Mouse (Mus musculus): ENCODE data around the gene Rhoc. TPM values are rescaled to one million over a fixed set of nuclear protein-coding genes. Genes with fewer than 3 reads are reported as not detected.
A peak's percentile ranks its signal among the peaks of the same experiment; 100 is the strongest.
"Not testable (repeated sequence)": the region's sequence is repeated elsewhere in the genome, so short reads cannot be mapped to it uniquely, and the experiment has no call there.

Rhoc gene
- polyA plus RNA-seq, 3 experiments from 2014 or later, result 1.2 to 14.7 (median 2.5) TPM

DNA sequence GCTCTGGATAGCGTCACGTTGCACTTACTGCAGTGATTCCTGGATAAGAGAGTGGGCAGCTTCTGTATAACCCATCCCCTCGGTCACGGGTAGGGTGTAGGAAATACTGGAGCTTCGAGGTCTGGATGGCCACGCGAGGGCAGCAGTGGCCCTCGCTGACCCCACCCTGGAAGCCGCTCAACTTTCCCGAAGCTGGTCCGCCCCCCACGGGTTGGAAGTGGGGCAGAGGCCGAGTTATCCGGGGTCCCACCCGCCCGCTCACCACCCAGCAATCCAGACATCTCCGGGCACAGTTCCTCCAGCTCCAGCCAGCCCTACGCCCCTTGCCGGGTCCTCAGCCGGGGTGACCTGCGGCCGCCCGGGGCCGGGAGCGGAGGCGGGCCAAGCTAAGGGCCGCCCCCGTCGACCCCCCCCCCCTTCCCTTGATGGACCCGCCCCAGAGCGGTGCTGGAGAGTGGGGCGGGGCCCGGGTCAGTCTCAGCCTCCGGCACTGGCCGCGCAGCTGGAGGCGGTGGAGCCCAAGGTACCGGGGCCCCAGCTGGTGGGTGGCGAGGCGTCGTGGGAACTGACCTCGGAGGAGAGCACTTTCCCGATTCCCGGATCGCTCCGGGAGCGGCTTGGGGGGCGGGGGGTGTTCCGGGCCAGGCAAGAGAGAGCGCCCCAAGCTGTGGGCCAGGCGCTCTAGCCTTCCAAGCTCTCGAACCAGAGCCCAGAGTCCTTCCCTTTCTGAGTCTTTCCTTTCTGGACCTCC, 561 bp downstream of the Rhoc start:
- peak; percentile 22 for ATAC-seq

DNA sequence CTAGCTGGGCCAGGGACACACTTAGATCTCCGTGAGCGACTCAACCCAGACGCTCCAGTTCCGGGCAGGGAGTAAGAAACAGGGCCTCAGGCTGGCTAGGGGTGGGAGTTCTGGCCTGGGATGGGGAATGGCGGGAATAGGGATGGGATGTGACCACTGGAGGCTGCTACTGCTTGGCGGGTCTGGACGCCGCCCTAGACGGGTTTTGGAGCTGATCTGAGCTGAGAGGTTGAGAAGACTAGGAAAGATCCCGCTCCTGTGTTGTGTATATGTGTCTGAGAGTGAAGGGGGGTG, 1.1 kb downstream of the Rhoc start:
- ATAC-seq, result no peak

DNA sequence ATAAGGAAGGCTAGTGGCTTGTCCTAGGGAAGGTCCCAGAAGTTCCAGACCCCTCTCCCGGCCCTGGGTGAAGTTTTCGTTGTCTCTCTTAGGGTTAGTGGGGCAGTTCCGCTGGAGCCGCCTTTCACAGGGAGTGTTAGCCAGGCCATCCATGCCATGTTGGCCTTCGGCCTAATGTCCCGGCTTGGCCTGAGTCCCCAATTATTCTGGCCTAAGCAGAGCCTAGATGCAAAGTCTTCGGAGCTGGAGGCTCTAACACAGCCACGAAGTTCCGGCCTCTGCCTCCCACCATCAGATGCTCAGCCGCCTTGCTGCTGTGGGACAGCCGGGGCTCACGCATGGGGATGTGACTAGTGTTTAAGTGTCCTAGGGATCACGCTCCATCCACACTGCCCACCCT, 1.6 kb downstream of the Rhoc start:
- ATAC-seq, result no peak

DNA sequence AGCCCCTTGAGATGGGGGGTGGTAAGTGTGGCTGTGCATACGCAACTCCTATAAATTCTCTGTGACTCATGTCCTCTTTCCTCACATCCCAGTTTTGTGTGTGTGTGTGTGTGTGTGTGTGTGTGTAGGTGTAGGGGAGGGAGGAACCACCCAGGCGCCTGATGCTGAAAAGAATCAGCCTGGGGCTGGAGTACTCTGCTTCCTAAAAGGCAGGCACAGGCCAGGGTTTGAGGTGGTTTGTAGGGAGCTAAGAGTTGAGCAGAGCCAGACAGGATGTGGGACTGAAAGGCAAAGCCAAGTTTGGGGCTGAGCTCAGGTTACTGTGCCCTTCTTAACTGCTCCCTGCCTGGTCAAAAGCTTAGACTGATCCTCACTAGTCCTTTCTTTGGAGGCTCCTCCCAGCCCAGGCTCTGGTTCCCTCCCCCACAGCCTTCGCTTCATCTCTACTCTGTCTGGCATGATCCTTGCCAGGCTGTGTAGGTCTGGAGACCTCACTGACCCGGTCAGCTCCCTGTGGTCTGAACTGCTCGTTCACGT, 2.3 kb downstream of the Rhoc start:
- ATAC-seq, result peak; percentile 27

DNA sequence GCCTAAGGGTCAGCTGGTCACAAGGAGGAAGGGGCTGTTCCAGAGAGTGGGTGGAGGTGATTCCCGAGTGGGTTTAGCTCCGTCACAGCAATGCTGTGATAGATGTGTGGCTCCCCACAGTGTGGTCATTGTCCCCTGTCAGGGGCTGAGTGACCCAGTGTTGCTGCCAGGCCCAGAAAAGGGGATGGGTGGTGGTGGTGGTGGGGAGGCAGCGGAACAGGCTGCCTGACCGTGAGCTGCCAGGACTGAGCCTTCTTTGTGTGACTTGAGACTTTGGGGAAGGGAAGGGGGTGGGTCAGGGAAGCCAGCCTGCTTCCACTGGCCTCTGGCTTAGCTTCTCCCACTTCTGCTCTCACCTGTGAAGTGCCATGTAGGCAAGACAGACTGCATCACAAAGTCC, 2.8 kb downstream of the Rhoc start:
- ATAC-seq, result no peak

DNA sequence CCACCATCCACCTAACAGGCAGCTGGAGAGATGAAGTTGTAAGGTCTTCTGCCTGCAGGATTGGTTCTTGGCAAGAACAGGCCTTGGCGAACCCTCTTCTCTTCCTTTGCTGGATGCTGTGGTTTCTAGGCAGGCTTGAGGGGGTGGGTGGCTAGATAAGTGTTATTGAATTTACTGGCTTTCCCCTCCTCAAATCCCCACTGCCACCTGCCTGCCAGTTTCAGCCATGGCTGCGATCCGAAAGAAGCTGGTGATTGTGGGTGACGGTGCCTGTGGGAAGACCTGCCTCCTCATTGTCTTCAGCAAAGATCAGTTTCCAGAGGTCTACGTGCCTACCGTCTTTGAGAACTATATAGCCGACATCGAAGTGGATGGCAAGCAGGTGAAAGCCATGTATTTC, 3.5 kb downstream of the Rhoc start:
- no peak for ATAC-seq

DNA sequence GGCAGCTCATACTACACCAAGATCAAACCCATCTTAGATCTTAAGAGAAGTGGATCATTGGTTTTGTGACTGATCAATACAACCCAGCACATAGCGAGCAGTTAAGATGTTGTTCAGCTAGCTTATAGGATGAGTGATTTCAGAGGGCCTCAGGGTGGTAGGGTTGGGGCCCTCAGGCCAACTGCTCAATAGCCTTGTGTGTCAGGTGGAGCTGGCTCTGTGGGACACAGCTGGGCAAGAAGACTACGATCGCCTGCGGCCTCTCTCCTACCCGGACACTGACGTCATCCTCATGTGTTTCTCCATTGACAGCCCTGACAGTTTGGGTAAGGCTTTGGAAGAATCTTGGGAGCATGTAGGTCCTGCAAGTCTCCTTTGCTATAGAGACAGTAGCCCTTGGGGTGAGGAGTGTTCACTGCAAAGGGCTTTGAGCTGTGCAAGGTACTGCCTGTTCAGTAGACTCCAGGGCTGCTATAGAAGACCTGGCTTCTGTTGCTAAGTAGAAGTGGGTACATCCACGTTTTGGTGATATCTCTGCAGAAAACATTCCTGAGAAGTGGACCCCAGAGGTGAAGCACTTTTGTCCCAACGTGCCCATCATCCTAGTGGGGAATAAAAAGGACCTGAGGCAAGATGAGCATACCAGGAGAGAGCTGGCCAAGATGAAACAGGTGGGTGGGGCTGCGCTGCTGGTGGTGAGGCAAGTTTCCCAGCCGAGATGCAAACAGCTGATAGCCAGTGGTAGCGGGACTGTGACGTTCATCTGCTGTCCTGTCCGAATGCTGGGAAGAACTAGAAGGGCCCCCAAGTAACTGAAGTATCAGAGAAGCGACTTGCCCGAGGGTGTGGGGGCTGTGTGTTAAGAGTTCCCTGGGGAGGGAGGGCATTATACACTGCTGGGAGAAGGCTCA, 4.4 kb downstream of the Rhoc start:
- ATAC-seq, result no peak

DNA sequence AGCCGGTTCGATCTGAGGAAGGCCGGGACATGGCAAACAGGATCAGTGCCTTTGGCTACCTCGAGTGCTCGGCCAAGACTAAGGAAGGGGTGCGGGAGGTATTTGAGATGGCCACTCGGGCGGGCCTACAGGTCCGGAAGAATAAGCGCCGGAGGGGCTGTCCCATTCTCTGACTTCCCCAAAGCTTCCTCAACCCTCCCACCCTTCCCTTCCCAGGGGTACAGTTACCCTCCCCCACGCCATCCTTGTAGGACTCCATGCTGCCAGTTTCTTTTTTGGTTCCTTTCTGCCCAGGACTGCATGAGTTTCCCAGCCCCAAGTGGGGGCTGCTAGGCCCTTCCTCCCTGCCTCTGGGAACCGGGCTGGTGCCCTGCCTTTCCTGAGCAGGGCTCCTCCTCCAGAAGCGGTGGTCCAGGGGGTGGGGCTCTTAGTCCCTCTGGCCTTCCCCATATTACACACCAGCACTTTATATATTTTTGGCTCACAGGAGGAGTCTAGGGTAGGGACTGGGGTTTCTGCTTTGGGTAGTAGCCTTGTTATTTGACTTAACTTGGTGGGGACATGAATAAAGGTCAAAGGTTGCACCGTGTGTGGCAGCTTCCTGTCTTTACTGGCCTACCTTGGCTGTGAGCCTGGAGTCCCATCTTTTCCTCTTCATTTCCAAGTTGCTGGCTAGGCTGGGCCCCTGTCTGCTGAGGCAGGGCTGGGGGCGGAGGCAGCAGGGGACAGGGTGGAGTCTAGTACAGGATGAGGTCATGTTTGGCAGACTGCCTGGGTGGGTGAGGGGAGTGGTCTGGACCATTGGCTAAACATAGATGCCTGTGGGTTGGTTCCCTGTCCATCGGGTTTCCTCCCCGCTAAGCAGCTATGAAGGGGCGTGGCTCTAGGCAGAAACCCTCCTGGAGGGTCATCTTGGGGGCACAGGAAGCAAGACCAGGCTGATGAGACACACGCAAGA, 6.0 kb downstream of the Rhoc start:
- no peak for ATAC-seq

DNA sequence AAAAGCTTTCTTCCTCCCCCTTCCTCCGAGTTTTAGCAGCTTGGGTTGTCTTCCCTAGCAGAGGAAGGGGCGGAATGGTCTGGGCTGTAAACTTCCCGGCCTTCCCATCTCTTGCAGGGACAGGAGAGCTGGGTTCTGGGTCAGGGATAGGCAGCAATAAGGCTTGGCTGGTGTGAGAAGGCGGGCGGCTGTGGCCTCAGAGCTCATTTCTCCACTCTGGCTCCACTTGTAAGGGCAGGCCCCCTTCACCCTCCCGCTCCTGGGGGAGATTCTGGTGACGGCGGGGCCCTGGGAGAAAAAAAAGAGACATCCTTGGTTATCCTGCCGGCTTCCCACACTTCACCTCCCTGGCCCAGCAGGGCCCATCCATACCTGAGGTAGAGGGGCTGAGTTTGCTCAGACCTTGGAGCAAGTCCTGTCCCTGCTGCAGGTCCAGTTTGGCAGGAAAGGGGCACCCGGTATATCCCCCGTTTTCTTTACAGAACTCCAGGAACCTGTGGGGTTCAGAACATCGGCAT, 6.8 kb downstream of the Rhoc start:
- no peak for ATAC-seq

DNA sequence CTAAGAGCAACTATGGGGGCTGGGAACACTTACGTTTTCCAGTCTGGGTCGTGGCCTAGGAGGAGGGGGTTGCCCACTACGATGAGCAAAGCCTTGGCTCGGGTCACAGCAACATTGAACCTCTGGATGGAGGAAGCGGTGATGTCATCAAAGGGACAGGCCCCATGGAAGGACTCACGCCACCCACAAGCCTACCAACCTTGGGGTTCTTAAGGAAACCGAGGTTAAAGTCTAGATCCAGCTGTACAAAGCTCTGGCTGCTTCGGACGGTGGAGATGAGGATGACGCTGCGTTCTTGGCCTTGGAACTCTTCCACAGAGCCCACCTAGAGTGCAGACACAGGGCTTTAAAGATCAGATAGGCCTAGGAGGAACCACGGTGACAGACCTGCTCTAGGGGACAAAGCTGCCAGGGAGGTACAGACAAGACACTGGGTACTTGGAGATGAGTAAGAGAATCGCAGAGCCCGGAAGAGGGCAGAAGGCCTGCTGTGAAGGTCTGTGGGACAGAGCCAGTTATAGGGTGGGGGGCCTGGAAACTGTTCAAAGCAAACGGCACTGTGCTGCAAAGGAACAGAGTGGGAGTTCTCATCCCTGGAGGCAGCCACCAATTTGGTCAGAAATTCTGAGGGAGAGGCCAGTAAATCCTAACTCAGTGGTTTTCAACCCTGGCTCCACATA, 7.6 kb downstream of the Rhoc start:
- no peak for ATAC-seq

DNA sequence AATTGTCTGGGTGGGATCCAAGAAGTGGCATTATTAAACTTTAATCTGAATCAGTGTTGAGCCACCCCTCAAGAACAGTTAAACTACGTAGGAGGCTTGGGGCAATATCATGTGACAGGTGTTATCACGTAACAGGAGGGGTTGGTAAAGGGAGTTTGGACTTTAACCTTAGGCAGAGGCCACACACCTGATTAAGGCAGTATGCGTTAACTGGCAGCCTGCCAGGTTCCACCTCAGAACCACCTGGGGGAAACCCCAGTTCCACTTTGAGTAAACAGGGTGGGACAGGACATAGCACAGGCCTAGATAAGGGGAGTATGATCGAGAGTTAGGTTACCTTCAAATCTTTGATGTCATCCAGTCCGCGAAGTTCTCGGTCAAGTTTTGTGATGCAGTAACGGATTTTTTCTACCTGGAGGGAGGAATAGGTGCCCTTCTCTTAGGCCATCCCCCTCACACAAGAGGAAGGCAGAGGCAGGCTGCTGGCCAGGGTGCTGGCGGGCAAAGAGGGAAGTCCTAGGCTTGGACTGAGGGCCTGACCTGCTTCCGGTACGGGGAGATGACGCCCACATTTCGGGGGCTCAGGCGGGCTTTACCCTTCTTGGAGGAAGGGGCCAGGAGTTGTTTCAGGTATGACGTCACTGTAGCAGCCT, 8.4 kb downstream of the Rhoc start:
- ATAC-seq, result peak; percentile 70

DNA sequence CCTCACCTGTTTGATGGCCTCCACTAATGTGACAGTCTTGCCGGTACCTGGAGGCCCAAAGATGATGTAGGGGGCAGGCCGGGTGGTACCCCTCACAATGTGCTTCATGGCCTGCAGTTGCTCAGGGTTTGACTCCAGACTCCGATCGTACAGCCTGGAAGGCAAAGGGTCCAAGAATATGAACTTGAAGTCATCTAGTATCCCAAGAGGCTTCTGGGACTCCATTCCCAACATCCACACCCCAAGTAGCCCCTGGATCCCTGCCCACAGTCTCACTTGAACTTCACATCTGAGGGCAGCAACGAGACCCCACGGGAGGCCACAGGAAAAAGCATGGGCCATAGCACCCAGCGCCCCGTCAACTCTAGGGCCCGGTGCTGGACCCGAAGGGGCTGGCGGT, 12.5 kb downstream of the Rhoc start:
- no peak for ATAC-seq

DNA sequence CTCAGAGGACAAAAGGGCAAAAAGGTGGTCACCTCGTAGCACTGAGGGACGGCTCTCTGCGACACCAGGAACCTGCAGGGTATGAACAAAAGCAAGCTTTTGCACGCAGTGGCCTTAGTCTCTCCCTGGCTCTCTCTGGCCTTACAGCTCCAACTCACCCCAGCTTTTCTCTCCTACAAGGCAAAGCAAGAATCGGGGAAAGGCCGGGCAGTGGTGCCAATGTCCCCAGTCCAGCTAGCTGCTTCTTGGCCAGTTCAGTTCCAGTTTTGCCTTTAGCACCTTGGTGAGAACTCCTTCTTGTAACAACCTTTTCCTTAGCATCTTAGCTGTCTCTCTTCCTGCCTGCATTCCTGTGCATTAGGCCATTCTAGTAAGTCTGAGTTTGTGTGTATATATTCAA, 13.3 kb downstream of the Rhoc start:
- ATAC-seq, result no peak

DNA sequence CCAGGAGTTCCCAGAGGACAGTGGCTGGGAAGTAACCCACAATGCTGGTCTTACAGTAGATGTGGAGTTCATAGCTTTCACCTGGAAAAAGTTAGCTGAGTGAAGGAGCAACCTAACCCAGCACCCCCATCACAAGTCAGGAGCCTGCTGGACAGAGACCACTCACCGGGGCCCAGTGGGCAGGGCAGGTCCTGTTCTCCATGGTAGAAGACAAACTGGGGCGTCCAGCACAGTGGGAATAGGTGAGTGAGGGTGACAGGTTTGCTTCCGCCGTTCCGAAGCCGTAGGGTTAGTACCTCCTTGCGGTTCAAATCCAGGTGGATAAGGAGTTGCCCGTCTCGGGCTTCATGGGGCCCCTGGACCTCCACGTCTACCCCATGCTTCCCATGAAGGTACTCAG, 16.1 kb downstream of the Rhoc start:
- no peak for ATAC-seq

DNA sequence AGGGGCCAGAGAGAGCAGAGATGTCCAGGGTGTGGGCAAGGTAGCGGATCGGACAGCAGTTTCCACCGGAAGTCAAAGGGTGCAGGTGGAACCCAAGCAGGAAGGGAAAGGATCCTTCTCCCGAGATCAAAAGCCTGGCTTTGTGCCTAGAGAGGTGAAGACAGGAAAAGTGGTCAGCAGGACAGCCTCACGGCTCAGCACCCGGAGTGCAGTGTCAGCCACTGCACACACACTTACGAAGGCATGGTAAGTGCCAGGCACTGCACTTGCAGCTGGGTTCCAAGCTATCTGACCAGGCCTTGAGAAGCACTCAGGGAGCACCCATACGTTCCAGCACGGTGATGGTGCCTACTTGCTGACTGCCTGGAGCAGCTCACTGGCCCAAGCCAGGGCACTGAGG, 17.4 kb downstream of the Rhoc start:
- no peak for ATAC-seq

DNA sequence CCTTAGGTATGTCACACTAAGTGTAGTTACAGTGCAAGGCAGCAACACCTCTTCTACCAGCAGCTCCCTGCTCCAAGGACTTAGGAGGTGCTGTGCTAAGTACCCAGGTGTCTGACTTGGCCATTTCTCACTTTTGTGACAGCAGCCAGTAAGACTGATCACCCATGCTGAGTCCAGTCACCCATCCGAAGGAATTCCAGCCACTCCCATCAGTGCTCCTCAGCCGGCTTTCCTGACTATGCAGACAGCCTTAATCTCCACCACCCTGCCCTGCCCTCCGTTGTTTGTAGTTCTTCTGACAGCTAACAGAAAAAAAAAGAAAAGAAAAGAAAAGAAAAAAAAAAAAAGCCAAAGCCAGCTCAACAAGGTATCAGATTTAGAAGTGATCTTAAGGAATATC, 23.6 kb downstream of the Rhoc start:
- no peak for ATAC-seq

DNA sequence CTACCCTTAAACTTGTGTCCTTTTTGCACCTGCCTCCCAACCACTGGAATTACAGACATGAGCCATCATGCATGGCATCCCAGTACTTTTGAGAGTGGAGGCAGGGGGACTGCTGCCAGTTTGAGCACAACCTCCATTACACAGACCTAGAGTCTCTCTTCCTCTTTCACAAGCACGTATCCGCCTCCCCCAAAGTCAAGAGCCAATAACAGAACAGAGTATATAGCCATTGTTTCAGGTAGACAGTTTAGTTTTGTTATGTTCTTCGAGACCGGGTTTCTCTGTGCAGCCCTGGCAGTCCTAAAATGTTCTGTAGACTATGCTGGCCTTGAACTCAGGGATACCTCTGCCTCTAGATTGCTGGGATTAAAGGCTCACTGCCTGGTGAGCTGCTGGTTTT, 24.1 kb downstream of the Rhoc start:
- ATAC-seq, result no peak

DNA sequence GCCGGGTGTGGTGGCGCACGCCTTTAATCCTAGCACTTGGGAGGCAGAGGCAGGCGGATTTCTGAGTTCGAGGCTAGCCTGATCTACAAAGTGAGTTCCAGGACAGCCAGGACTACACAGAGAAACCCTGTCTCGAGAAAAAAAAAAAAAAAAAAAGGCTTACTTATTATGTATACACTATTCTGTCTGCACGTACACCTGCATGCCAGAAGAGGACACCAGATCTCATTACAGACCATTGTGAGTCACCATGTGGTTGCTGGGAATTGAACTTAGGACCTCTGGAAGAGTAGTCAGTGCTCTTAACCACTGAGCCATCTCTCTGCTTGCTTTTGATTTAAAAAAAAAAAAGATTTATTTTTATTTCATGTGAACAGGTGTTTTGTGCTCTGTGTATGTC, 25.1 kb downstream of the Rhoc start:
- ATAC-seq, result not testable (repeated sequence)

DNA sequence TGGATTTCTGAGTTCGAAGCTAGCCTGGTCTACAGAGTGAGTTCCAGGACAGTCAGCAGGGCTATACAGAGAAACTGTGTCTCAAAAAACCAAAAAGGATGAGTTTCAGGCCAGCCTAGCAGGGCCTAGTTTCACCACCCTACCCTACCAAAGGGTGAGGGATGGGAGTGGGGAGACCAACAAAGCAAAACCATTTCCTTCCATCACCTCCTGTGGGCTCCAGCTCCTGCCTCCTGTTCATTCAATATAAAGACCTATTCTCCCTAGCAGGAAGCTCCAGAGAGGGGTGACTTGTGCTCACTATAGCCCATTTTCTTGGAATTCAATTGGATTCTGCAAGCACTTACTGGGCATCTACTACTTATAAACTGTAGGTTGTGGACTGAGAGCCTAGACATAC, 26.6 kb downstream of the Rhoc start:
- no peak for ATAC-seq

DNA sequence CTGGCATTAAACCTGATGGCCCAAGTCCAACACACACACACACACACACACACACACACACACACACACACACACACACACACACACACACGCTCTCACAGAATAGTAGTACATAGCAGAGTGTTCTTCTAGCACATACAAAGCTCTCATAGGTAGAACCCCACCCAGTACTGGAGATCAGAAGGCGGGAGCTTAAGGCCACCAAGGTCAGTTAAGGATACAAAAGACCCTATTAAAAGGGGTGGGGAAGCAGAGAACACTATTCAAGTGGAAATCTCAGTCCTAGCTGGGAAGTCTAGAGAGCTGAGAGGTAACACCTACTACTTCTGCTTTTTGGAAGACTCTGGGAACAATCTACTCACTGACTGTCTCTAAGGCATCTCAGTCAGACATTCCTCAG, 27.2 kb downstream of the Rhoc start:
- ATAC-seq, result no peak

DNA sequence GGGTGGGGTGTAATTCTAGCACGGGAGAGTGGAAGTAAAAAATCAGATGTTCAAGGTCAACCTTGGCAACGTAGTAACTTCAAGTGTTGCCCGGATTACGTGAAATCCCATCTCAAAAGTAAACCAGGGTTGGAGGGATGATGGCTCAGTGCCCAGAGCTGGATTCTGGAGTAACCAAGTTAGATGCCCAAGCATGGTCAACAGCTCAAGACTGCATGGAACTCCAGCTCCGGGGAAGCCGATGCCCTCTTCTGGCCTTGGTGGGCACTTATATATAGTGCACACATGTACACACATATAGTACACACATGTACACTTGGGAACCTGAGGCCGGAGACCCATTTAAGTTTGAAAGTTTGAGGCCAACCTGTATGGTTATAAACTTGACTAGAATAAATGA, 28.0 kb downstream of the Rhoc start:
- ATAC-seq, result no peak

Measured in inflammation-experienced regulatory T-cells, adult 6 months (primary cell).